Mouse (Mus musculus): Measurements from ENCODE around the gene Nt5c2. TPM values are rescaled to one million over a fixed set of nuclear protein-coding genes. Genes with fewer than 3 reads are reported as not detected.
A peak's percentile ranks its signal among the peaks of the same experiment; 100 is the strongest.

Gene Nt5c2
- total RNA-seq, 2 experiments from 2014 or later, result 52.5 to 80.0 TPM

DNA sequence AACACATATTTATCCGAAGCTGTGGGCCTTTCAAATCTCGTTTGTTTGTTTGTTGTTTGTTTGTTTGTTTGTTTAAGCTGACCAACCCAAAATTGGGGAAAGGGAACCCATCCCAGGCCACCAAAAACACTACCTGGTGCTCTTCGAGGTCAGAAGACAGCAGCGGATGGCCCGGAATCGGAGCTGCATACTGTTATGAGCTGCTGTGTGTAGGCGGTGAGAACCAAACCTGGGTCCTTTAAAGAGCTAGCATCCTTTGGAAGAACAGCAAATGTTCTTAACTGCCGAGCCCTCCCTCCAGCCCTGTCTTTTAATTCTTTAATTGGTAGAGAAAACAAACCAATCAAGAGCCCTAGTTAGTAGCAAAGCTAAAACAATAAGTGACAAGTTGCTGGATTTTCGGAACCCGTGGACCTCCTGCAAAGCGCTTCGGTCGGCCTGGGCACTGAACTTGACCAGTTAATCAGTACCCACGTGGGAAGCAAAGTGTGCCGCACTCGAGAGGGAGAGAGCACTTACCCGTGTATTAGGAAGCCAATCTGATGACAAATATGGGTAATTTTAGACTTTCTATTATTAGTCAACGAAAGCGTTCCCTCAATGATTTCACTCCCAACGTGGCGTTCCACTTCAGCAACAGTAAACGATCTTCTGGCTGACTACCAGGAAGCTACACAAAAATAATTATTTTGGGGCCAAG is 45.5 kb downstream of the Nt5c2 start:
- no peak for ATAC-seq (replicated peaks; ENCODE audit: poor library complexity)

DNA sequence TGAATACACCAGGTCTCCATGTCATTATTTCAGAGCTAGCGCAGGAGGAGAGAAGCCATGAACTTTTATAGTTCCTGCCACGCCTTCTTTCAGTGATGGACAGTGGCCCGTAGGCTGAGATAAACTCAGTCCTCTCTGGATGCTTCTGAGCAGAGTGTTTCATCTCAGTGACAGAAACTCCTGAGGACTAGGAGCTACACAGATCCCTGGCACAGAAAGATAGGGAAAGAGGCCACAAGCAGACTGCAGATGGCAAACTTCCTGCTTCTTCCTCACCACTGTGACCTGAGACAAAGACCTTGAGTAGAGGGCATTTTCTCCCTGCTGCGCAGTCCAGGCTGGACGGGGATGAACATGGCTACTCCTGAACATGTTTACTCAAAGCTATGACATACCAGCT is 46.1 kb downstream of the Nt5c2 start:
- 0 out of 2 replicates have a peak, but pooled peaks have one; percentile 16 for ATAC-seq (replicated peaks; ENCODE audit: poor library complexity)

DNA sequence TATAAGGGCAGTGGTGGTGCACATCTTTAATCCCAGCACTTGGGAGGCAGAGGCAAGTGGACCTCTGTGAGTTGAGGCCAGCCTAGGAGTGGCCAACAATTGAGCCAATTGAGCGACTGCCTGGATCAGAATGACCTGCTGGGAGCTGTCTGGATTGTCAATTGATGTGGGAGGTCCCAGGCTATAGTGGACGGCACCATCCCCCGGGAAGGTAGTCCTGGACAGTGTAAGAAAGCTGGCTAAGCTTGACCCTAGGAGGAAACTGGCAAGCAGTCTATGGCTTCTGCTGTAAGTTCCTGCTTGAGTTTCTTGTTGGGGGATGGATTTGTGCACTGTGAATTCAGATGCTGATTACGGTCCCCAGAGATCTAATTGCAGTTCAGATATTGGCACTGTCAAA is 47.1 kb downstream of the Nt5c2 start:
- ATAC-seq (replicated peaks; ENCODE audit: poor library complexity), result no peak

DNA sequence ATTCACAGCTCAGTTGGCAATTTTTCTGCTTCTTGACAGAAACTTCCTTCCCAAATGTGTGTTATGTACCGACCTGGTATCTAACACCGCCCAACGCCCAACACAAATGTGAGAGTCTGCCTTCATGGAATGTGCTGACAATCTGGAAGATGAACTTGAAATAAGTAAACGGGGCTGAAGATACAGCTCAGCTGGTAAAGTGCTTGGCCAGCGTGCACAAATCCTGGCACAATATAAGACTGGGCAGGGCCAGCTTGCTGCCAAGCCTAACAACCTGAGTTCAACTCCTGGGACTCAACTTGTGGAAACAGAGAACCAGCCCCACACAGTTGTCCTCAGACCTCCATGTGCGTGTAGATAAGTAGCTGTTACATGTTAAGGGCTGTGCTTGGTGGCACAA is 48.6 kb downstream of the Nt5c2 start:
- ATAC-seq (replicated peaks; ENCODE audit: poor library complexity), result no peak

- ATAC-seq (replicated peaks; ENCODE audit: poor library complexity), result no peak
Measured at GRCm38 (mm10) chr19:46965496-46965895, 49.5 kb downstream of the Nt5c2 start.

DNA sequence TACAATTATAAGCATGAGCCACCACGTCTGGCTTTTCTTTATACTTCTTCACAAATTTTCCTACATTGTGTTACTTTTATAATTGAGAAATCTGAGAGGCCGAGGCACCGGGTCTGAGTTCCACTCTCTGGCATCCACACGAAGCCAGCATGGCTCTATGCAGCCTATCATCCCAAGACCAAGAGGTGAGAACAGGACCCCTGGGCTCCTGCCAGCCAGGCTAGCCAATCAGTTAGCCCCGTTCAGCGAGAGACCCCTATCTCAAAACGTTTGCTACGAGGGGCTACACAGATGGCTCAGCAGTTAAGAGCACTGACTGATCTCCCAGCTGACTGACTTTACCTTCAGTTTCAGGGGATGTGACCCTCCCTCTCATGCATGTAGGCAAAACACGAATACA is 50.6 kb downstream of the Nt5c2 start:
- ATAC-seq (replicated peaks; ENCODE audit: poor library complexity), result no peak

DNA sequence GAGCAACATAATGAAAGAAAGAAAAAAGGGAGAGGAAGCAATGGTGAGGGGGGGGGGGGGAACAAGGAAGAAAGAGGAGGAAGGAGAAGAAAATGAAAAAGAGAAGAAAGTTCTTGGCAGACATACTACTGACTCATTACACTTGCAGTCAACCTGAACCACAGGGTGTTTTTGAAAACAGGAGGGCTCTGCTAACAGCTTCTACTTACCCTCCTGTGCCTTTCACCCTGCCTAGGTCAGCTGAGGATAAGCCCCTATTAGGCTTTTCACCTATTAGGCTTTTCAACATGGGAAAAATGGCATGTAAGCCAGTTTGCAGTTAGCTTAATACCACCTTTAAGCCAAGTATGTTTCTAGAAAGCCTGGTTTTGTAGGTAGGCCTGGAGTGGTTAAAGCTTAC is 51.5 kb downstream of the Nt5c2 start:
- ATAC-seq (replicated peaks; ENCODE audit: poor library complexity), result no peak

- no peak for ATAC-seq (replicated peaks; ENCODE audit: poor library complexity)
Measured at GRCm38 (mm10) chr19:46962841-46963240, 52.1 kb downstream of the Nt5c2 start.

DNA sequence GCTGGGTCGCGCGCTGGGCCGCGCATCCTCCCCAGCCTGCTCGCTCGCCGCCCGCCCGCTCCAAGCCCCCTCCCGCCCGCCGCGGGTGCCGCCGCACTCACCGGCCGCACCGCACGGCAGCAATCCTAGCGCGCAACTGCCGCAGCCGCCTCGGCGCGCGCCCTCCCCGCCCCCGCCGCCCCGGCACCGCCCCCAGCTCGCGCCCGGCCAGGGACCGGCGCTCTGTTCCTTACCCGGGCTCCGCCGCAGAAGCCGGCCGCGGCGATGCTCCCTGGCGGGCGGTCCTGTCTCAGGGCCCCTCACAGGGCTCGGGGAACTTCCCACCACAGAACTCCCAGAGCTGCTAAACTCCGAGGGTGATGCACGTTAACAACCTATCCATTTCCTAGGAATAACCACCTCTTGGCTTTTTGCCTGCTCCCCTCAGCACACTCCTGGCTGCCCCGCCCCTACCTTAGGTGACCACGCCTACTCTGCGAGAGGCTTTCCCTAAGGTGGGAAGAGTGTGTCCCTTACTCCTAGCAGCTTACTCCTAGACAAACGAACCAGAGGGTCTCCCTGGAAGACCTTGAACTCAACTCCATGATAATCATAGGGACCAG is 52.7 kb downstream of the Nt5c2 start:
- peak; percentile 67 for ATAC-seq (replicated peaks; ENCODE audit: poor library complexity)

- ATAC-seq (replicated peaks; ENCODE audit: poor library complexity), result peak; percentile 74
Measured at GRCm38 (mm10) chr19:46961652-46962051, 53.3 kb downstream of the Nt5c2 start.

- ATAC-seq (replicated peaks; ENCODE audit: poor library complexity), result no peak
Measured at GRCm38 (mm10) chr19:46961047-46961651, 53.8 kb downstream of the Nt5c2 start.

GRCm38 (mm10) chr19:46960101-46961046 is 54.6 kb downstream of the Nt5c2 start:
- no peak for ATAC-seq (replicated peaks; ENCODE audit: poor library complexity)

- ATAC-seq (replicated peaks; ENCODE audit: poor library complexity), result no peak
Measured at GRCm38 (mm10) chr19:46959536-46959935, 55.4 kb downstream of the Nt5c2 start.

GRCm38 (mm10) chr19:46958566-46958965 is 56.4 kb downstream of the Nt5c2 start:
- ATAC-seq (replicated peaks; ENCODE audit: poor library complexity), result no peak

DNA sequence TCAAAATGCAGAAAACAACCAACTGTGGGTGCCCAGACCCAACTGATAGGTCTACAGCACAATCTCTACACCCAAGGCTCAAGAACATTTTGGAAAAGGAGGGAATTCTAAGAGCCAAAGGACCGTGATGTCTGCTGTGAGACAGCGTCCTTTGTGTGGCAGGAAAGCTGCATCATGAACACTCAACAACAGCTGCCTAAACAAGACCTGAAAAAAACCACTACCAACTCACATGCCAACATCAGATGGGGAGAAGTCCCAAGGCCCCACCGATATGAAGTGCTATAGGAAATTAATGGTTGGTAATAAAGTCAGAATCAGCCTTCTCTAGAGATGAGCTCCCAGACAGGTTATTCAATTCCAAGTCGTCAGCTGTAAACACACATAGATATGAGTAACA is 57.0 kb downstream of the Nt5c2 start:
- no peak for ATAC-seq (replicated peaks; ENCODE audit: poor library complexity)

DNA sequence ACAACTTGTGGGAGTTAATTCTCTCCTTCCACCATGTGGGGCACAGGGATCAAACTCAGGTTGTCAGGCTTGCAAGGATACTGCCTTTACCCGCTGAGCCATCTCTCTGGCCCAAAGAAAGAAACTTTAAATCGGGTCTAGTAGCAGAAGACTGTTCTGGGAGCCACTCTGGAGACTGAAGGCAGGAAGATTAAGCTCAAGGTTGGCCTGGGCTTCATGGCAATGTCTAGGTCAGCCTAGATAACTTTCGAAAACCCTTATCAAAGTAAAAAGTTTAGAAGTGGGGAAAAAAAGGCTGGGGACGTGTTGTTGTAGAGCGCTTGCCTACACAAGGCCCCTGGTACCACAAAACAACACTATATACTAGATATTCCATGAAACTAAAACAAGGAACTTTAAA is 58.0 kb downstream of the Nt5c2 start:
- ATAC-seq (replicated peaks; ENCODE audit: poor library complexity), result peak; percentile 38

DNA sequence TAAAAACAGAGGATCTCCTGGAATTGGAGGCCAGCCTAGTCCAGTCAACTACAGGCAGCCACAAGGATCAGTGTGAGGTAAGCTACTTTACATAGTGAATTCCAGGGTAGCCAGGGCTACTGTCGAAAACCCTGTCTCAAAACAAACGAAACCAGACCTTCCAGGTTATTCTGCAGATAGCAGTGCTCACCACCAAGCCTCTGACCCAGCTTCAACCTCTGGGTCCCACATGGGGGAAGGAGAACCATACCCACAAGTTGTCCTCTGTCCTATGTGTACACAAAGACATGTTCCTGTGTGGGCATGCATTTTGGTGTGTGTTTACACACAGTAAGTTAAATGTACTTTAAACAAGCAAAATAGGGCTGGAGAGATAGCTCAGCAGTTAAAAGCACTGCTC is 58.5 kb downstream of the Nt5c2 start:
- no peak for ATAC-seq (replicated peaks; ENCODE audit: poor library complexity)

- no peak for ATAC-seq (replicated peaks; ENCODE audit: poor library complexity)
Measured at GRCm38 (mm10) chr19:46955630-46956029, 59.3 kb downstream of the Nt5c2 start.

DNA sequence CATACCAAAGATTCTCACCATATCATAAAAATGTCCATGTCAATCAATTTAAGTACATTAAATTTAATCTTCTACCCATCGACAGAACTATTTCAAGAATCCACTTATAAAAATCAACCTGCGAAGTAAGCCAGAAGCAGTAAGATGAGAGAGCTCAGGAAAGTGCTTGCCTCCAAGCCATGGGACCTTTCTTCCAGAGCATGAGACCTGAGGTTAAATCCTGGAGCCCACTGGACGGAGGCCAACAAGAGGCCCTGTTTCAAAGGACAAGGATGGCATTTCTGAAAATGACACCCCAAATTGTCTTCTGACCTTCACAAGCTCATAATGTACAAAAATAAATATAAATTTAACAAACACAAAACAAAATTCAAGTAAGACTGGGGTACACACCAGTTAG is 61.4 kb downstream of the Nt5c2 start:
- no peak for ATAC-seq (replicated peaks; ENCODE audit: poor library complexity)

- no peak for ATAC-seq (replicated peaks; ENCODE audit: poor library complexity)
Measured at GRCm38 (mm10) chr19:46952986-46953385, 62.0 kb downstream of the Nt5c2 start.

DNA sequence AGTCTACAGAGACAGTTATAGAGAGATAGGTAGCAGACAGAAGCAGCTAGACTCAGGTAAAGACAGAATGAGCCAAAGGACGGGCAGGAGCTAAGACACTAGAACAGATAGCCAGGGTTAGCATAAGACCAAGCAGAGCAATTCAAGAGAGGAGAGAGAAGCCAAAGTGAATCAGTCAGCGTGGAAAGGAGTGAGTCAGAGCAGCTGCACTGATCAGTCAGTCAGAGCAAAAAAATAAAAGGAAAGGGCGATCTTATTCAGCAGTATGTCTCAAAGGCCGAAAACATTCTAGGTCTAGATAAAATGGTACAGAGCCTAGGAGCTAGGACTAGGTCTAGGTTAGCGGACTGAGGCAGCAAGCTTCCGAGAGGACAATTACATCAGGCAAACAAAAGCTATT is 70.6 kb downstream of the Nt5c2 start:
- no peak for ATAC-seq (replicated peaks; ENCODE audit: poor library complexity)

All from megakaryocyte progenitor cell, adult 5-6 weeks (primary cell).